Mouse (Mus musculus) intestine, embryonic 16.5 days (tissue): ENCODE data around the gene Trim71. TPM values are rescaled to one million over a fixed set of nuclear protein-coding genes. Genes with fewer than 3 reads are reported as not detected.

ENCODE experiments used
- ATAC-seq: fragments of 200-750 bp; cut with Nextera tagmentation; 2 replicates; pipeline ENCODE4 v1.8.0; 2017; ENCODE audit warnings: moderate TSS enrichment, moderate library complexity
- H3K27ac ChIP-seq: fragments of 300-500 bp; sonication (generic); 2 replicates; pipeline ENCODE4 v1.5.1; 2014; ENCODE audit warnings: mild to moderate bottlenecking, low read length
- H3K27me3 ChIP-seq: fragments of 300-500 bp; sonication (generic); replicated peaks from 2 replicates; pipeline ENCODE4 v1.6.1; 2014; ENCODE audit warnings: low read length, control low read depth, mixed read lengths; ENCODE audit not compliant: control insufficient read depth, insufficient read depth
- H3K36me3 ChIP-seq: fragments of 300-500 bp; sonication (generic); 2 replicates; pipeline ENCODE4 v1.6.1; 2014; ENCODE audit warnings: low read length, control low read depth; ENCODE audit not compliant: control insufficient read depth, insufficient read depth
- H3K4me1 ChIP-seq: fragments of 300-500 bp; sonication (generic); 2 replicates; pipeline ENCODE4 v1.6.1; 2014; ENCODE audit warnings: low read length, control low read depth, mixed read lengths; ENCODE audit not compliant: control insufficient read depth, insufficient read depth
- H3K4me2 ChIP-seq: fragments of 300-500 bp; sonication (generic); 2 replicates; pipeline ENCODE4 v1.6.1; 2014; ENCODE audit warnings: low read depth, low read length, control low read depth
- H3K4me3 ChIP-seq: fragments of 300-500 bp; sonication (generic); 2 replicates; pipeline ENCODE4 v1.5.1; 2014; ENCODE audit warnings: mild to moderate bottlenecking, low read length
- H3K9ac ChIP-seq: fragments of 300-500 bp; sonication (generic); 2 replicates; pipeline ENCODE4 v1.6.1; 2014; ENCODE audit warnings: low read depth, low read length
- H3K9me3 ChIP-seq: fragments of 300-500 bp; sonication (generic); 2 replicates; pipeline ENCODE4 v1.6.1; 2016; ENCODE audit warnings: low read length, control low read depth; ENCODE audit not compliant: control insufficient read depth
- WGBS: fragments of 180-500 bp; shearing (Covaris S2); extraction: QIAGEN DNeasy Blood & Tissue Kit; methylation state at CpG from one replicate; pipeline ENCODE4 v1.1.7; 2014; 5-methylcytosine and 5-hydroxymethylcytosine counted together
- polyA plus RNA-seq: library from polyadenylated mRNA; unstranded; fragments of >200 nt; fragmentation: Nextera tagmentation; extraction: Ambion mirVana; gene quantifications from 2 replicates; pipeline ENCODE4 v1.2.1, GENCODE M21; 2015

Trim71 gene
- polyA plus RNA-seq, 1 experiment from 2014 or later, result 4.0 TPM

DNA sequence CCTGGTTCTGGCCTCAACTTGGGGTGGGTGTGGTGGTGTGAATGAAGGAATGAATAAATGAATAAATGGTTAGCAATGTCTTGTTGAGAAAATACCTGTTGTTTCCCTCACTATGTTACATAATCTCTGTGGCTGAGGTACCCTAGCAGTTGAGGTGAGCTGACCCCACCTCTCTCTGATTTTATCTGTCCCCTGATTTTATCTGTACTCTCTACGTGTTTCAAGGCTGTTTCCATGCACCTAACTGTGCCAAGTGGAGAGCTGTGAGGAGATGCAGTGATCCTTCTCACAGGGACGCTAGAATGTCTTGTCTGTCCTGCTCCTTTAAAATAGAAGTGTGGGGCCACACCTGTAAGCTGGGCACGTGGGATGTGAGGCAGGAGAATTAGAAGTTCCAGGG, 105.7 kb downstream of the Trim71 start:
- no peaks in the 10 kb centered on the region for H3K9me3 ChIP-seq
- no peak overlapping the region for H3K9ac ChIP-seq
- H3K36me3 ChIP-seq, result peaks cover 10% of the 10 kb centered on the region
- no peak for ATAC-seq
- no peaks in the 10 kb centered on the region for H3K27me3 ChIP-seq
- WGBS, result 77% methylated on average over 3 of the region's 3 CpGs
- H3K4me2 ChIP-seq, result no peak overlapping the region
- no peak overlapping the region for H3K27ac ChIP-seq
- no peak overlapping the region for H3K4me3 ChIP-seq
- H3K4me1 ChIP-seq, result no peaks in the 10 kb centered on the region

Other genes starting within 250 kb of the Trim71 start
- gene Bcl2a1c, start 234.2 kb downstream of the Trim71 start, polyA plus RNA-seq, result not detected in 2 replicates
- 98.2 and 104 TPM in 2 replicates for gene Crtap, start 173.7 kb downstream of the Trim71 start, polyA plus RNA-seq
- gene Glb1, start 163.3 kb downstream of the Trim71 start, polyA plus RNA-seq, result 295 and 399 TPM in 2 replicates
- 31.2 and 40.7 TPM in 2 replicates for gene Tmppe, start 163.3 kb downstream of the Trim71 start, polyA plus RNA-seq
- 1.9 and 2.5 TPM in 2 replicates for gene Ccr4, start 59.5 kb downstream of the Trim71 start, polyA plus RNA-seq
- 0.32 TPM in 1 of 2 replicates, not detected in the other for gene C130032M10Rik, start 48.7 kb downstream of the Trim71 start, polyA plus RNA-seq
- 49.3 and 50.0 TPM in 2 replicates for gene Cnot10, start 75.8 kb upstream of the Trim71 start, polyA plus RNA-seq
- 48.1 and 52.2 TPM in 2 replicates for gene Dync1li1, start 124.4 kb upstream of the Trim71 start, polyA plus RNA-seq
- 100 and 113 TPM in 2 replicates for gene Cmtm6, start 166.7 kb upstream of the Trim71 start, polyA plus RNA-seq
- gene Cmtm7, start 217.5 kb upstream of the Trim71 start, polyA plus RNA-seq, result 82.5 and 86.6 TPM in 2 replicates